Mouse (Mus musculus): ENCODE measurements around the gene Acsbg2.

- TF ChIP-seq CTCF (IDR thresholded peaks at IDR 0.05; ENCODE audit: low read depth, low read length), result no peak
- TF ChIP-seq POLR2A (IDR thresholded peaks at IDR 0.05; ENCODE audit: extremely low read depth, insufficient read depth, low read length), result no peak
Measured at GRCm38 (mm10) chr17:56858922-56859321, 15.3 kb downstream of the Acsbg2 start.

Measured in liver, adult 2 months (tissue).